Mouse (Mus musculus) ES-Bruce4 (cell line): ENCODE results near the gene Akap13. TPM values are rescaled to one million over a fixed set of nuclear protein-coding genes. Genes with fewer than 3 reads are reported as not detected.
"Not testable (repeated sequence)": the region's sequence is repeated elsewhere in the genome, so short reads cannot be mapped to it uniquely, and the experiment has no call there.

Source experiments
- H3K27ac ChIP-seq: 2 replicates; pipeline ENCODE4 v1.5.1; 2012; ENCODE audit warnings: low read length, inconsistent platforms; ENCODE audit not compliant: insufficient read depth
- H3K27me3 ChIP-seq: 2 replicates; pipeline ENCODE4 v1.6.1; 2012; ENCODE audit warnings: mild to moderate bottlenecking, low read length, inconsistent platforms; ENCODE audit not compliant: control insufficient read depth, poor library complexity, insufficient read depth, severe bottlenecking
- H3K36me3 ChIP-seq: 2 replicates; pipeline ENCODE4 v1.6.1; 2012; ENCODE audit warnings: inconsistent platforms, mild to moderate bottlenecking, low read length, moderate library complexity; ENCODE audit not compliant: control insufficient read depth, poor library complexity, insufficient read depth, severe bottlenecking
- H3K4me1 ChIP-seq: one replicate; pipeline ENCODE4 v1.8.1; 2011; ENCODE audit warnings: low read length; ENCODE audit not compliant: control insufficient read depth, insufficient read depth
- H3K4me3 ChIP-seq: 2 replicates; pipeline ENCODE4 v1.5.1; 2011; ENCODE audit warnings: low read depth, mild to moderate bottlenecking, low read length
- H3K9ac ChIP-seq: 2 replicates; pipeline ENCODE4 v1.6.1; 2012; ENCODE audit warnings: low read depth, mild to moderate bottlenecking, inconsistent platforms; ENCODE audit not compliant: poor library complexity, severe bottlenecking
- H3K9me3 ChIP-seq: replicated peaks from 2 replicates; pipeline ENCODE4 v1.6.1; 2012; ENCODE audit warnings: mild to moderate bottlenecking, low read length, inconsistent platforms; ENCODE audit not compliant: control insufficient read depth, poor library complexity, insufficient read depth, severe bottlenecking
- CTCF ChIP-seq: IDR thresholded peaks from one replicate; pipeline ENCODE4 v1.8.1; 2011; ENCODE audit warnings: low read depth, low read length
- EP300 ChIP-seq: IDR thresholded peaks from 2 replicates; pipeline ENCODE4 v1.6.1; 2011; ENCODE audit warnings: low read depth, low read length; ENCODE audit not compliant: insufficient read depth
- POLR2A ChIP-seq: IDR thresholded peaks from one replicate; pipeline ENCODE4 v1.8.1; 2011; ENCODE audit warnings: low read length; ENCODE audit not compliant: insufficient read depth
- polyA plus RNA-seq: library from polyadenylated mRNA; stranded (reverse); fragments of >200 nt; gene quantifications from 2 replicates; pipeline ENCODE4 v1.2.4, GENCODE M21; 2011; ENCODE audit warnings: low read depth; ENCODE audit not compliant: missing spikeins, insufficient read depth, insufficient read length

Akap13 gene
- polyA plus RNA-seq, 1 experiment: 27.4 TPM

- Histone ChIP-seq H3K9me3 (peaks cover 15% of the 10 kb centered on the region; the same call in 1 of the 2 replicates), H3K36me3 (peaks cover 34% of the 10 kb centered on the region), H3K27me3 (no peaks in the 10 kb centered on the region), H3K4me1 (peaks cover 2% of the 10 kb centered on the region), H3K4me3 (peak overlapping the region; percentile 100), H3K27ac (peak overlapping the region; percentile 74), H3K9ac (peak overlapping the region; percentile 99)
- TF ChIP-seq EP300: 0 out of 2 replicates have a peak, but pooled peaks have one; percentile 13
- TF ChIP-seq POLR2A: no peak
These were observed 326.8 kb downstream of the Akap13 start for GRCm38 (mm10) chr7:75781948-75782722.

GRCm38 (mm10) chr7:75782723-75783011, 327.3 kb downstream of the Akap13 start:
- peak overlapping the region; percentile 99 for H3K9ac ChIP-seq
- peaks cover 29% of the 10 kb centered on the region for H3K36me3 ChIP-seq
- TF ChIP-seq CTCF: no peak
- no peak for TF ChIP-seq EP300
- TF ChIP-seq POLR2A: no peak
- H3K9me3 ChIP-seq: peaks cover 11% of the 10 kb centered on the region; the same call in 1 of the 2 replicates
- H3K4me1 ChIP-seq: peaks cover 2% of the 10 kb centered on the region
- H3K4me3 ChIP-seq: no peak overlapping the region
- no peaks in the 10 kb centered on the region for H3K27me3 ChIP-seq
- 0 out of 2 replicates have a peak overlapping the region, but pooled peaks have one; percentile 39 for H3K27ac ChIP-seq

- no peak overlapping the region for H3K27ac ChIP-seq
- no peak for TF ChIP-seq CTCF
- no peak for TF ChIP-seq POLR2A
- no peak for TF ChIP-seq EP300
- H3K4me1 ChIP-seq: no peaks in the 10 kb centered on the region
These were observed 330.3 kb downstream of the Akap13 start for GRCm38 (mm10) chr7:75785388-75786328.

GRCm38 (mm10) chr7:75786812-75787211, 331.5 kb downstream of the Akap13 start:
- H3K4me1 ChIP-seq: no peaks in the 10 kb centered on the region
- no peaks in the 10 kb centered on the region for H3K36me3 ChIP-seq
- TF ChIP-seq CTCF (no peak), POLR2A (no peak), EP300 (no peak)
- H3K27me3 ChIP-seq: no peaks in the 10 kb centered on the region
- H3K9ac ChIP-seq: no peak overlapping the region
- no peak overlapping the region for H3K27ac ChIP-seq
- H3K9me3 ChIP-seq: no peaks in the 10 kb centered on the region
- no peak overlapping the region for H3K4me3 ChIP-seq

More at GRCm38 (mm10) chr7:75785388-75786328, 330.3 kb downstream of the Akap13 start:
- H3K9ac ChIP-seq: no peak overlapping the region
- H3K36me3 ChIP-seq: no peaks in the 10 kb centered on the region
- no peaks in the 10 kb centered on the region for H3K27me3 ChIP-seq
- H3K4me3 ChIP-seq: no peak overlapping the region
- no peaks in the 10 kb centered on the region for H3K9me3 ChIP-seq

- no peaks in the 10 kb centered on the region for H3K4me1 ChIP-seq
These were observed 332.0 kb downstream of the Akap13 start for GRCm38 (mm10) chr7:75787371-75787770.

GRCm38 (mm10) chr7:75788069-75788800, 332.9 kb downstream of the Akap13 start:
- H3K27ac ChIP-seq, H3K27me3 ChIP-seq, H3K36me3 ChIP-seq, H3K9me3 ChIP-seq, H3K4me3 ChIP-seq, H3K9ac ChIP-seq, H3K4me1 ChIP-seq: not testable (repeated sequence)

More at GRCm38 (mm10) chr7:75787371-75787770, 332.0 kb downstream of the Akap13 start:
- no peak overlapping the region for H3K4me3 ChIP-seq
- no peaks in the 10 kb centered on the region for H3K9me3 ChIP-seq
- no peak overlapping the region for H3K27ac ChIP-seq
- no peak for TF ChIP-seq EP300
- TF ChIP-seq CTCF: no peak
- no peak for TF ChIP-seq POLR2A
- no peaks in the 10 kb centered on the region for H3K27me3 ChIP-seq
- no peak overlapping the region for H3K9ac ChIP-seq
- no peaks in the 10 kb centered on the region for H3K36me3 ChIP-seq

GRCm38 (mm10) chr7:75788801-75789135, 333.4 kb downstream of the Akap13 start:
- H3K4me3 ChIP-seq, H3K9ac ChIP-seq, H3K36me3 ChIP-seq, H3K9me3 ChIP-seq, H3K27me3 ChIP-seq, H3K4me1 ChIP-seq, H3K27ac ChIP-seq: not testable (repeated sequence)
